Mouse (Mus musculus): ENCODE results near the gene Plcb3.

The Plcb3 gene

DNA sequence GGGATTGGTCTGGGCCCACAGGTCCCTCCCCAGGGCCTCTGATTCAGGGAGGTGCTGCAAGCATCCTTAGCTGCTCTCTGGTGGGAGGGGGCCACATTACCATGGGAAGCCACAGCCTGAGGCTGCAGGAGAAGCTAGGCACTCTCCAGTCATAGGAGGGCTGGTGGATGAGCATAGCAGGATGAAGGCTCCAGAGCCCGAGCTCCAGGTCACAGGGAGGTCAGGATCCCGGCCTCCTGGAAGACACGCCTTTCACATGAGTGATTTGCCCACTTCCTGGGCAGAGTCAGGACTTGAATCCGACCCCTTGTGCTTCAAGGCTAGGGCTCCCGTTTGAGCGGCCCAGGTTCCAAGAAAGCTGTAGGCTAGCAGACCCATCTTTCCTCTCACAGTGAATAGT, 4.6 kb downstream of the Plcb3 start:
- no peak for DNase-seq (ENCODE audit: extremely low read depth, low read depth, low spot score)

DNA sequence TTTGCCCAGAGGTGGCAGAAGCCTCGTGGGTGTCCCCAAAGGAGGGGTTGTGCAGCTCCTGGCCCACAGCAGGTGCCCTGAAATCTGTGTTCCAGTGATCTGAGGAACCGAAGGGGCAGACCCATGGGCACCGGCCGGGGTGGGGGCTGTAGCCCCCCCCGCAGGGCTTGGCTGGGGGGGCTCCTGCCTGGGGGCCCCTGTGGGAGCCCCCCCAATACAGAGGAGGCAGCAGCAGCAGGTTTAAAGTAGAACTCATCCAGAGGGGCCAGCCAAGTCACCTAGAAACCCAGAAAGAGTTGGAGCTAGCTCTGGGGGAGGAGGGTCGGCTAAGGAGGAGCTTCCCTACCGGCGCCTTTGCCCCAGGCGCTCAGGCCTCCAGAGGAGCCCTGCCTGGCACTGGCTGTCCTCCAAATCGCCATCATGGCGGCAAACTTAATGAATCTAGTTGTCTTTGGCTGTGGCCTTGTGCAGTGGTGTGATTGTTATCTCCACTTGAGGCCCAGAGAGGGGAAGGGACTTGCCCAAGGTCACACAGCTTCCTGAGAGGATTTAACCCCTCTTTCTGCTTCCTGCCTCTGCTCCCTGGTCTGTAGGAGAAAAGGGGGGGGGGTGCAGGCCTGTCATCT, 5.7 kb downstream of the Plcb3 start:
- no peak for DNase-seq (ENCODE audit: extremely low read depth, low read depth, low spot score)

DNA sequence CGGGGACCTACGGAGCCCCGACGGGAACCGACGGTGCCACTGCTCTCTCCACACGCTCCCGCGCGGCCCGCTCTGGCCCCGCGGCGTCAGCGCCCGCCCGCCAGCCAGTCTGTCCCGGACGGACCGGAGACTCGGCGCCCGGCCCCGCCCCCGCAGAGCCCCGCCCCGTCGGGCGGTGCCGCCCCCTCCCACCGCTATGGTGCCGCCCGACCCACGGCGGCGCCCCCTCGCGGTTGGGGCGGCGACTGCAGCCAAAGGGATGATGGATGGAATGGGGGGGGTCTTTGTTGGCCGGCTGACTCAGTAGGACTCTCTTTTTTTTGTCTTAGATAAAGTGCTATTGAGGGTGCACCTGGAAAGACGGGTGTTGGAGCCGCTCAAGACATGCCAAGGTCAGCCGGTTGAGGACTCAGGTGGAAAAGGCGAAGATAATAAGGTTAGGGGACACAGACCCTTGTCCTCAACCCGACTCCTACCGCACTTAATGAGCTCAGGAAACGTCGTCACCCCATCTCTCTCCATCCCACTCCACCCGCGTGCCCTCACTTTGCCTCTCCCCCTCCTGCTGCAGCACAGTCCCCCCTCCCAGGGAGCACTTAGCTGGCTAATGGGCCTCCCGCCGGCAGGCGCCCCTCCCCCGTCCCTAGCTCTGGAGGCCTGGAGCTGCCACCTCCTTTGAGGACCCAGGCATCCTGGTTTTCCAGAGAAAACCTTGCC, 6.4 kb downstream of the Plcb3 start:
- no peak for DNase-seq (ENCODE audit: extremely low read depth, low read depth, low spot score)

DNA sequence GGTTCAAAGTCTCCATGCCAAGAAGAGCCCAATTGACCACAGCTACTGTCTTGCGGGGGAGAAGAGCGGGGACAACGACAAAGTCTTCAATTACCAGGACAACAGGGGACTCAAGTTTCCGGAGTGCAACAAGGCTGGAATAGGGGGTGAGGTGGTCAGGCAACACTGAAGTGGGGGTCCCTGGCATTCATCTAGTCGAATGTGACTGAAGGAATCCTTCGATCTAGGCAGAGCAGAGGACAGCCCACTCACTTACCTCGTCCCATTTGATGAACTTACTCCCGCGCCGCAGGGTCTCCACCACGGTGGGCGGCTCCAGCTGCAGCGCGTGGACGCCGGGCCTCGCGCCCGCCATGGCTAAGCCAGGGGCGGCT, 7.0 kb downstream of the Plcb3 start:
- no peak for DNase-seq (ENCODE audit: extremely low read depth, low read depth, low spot score)

DNA sequence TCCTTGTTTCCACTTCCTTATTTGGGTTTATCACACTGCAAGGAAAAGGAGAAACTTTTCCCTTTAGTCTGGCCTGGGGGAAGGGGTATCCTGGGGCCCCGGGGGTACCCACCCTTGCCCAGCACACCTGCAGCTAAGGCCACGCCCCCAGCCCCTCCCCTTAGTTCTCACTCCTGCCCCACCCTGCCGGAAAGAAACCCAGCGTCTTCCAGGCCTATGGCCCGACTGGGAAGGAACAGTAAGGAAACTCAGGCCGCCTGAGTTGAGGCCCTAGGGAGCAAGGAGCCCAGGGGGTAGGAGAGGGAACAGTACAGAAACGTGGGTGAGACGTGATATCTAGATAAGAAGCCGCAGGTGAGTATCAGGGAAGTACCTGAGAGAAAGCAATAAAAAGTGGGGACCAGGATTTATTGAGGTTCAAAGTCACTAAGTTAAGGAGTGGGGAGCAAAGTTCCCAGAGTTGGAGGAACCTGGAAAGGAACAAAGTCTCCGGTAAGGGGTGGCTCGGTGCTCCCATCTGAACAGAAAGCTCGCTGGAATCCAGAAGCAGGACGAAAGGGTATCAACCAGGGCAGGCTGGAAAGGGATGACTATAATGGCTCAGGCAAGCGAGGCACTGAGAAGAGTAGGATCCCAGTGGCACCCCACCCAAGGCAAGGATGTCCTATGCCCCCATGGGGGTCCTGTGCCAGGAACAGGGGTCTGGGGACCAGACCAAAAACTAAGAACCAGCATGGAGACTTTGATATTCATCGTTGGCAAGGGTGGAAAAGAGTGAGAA, 7.6 kb downstream of the Plcb3 start:
- no peak for DNase-seq (ENCODE audit: extremely low read depth, low read depth, low spot score)

DNA sequence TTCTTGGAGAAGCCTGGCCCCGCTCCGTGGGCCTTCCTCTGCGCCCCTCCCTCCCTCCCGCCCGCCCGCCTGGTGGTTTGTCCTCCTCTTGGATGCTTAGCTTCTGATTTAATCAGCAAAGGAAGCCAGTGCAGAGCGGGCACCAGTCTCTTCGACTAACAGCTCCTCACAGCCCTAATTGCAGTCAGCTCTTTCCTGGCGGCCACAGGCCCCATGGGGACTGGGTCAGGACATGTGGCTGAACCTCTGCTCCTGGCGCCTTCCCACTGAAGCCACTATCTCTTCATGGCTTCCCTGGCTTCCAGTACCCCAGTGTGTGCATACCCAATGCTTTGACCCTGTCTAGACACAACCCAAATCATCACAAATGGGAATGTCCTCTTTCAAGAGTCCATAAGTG, 19.8 kb downstream of the Plcb3 start:
- no peak for DNase-seq (ENCODE audit: extremely low read depth, low read depth, low spot score)

DNA sequence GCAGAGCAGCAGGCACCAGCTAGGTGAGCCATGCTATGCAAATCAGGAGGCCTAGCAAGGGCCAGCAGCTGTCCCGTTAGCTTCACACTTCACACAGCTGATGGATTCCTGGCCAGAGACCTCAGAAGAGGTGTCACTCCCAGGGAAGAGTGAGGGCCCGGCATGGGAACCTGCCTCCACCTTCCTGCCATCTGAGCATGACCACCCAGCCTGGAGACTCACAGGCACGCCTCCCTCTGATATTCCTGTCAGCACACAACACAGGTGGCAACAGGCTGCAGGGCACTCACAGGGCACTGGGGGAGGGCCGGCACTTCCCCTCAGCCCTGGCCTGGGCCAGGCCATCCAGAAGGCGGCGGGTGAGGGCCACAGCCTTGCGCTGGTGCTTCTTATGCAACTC, 20.8 kb downstream of the Plcb3 start:
- no peak for DNase-seq (ENCODE audit: extremely low read depth, low read depth, low spot score)

DNA sequence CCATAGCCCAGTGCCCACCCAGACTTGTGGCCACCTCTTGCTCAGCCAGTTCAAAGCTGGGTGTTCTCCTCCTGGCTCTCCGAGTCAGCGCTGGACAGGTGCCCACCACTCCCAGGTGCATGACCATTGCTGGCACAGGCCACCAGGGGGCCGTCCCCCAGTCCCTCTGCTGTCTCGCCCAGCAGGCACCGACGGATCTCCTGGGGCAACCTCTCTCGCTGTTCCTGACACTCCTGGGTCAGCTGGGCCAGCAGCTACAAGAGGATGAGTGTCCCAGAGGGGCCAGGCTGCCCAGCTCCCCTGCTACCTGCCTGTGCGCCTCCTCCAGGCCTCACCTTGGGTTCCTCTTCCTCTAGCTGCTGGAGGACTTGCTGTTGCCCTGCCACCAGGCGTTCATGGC, 22.2 kb downstream of the Plcb3 start:
- DNase-seq (ENCODE audit: extremely low read depth, low read depth, low spot score), result no peak

DNA sequence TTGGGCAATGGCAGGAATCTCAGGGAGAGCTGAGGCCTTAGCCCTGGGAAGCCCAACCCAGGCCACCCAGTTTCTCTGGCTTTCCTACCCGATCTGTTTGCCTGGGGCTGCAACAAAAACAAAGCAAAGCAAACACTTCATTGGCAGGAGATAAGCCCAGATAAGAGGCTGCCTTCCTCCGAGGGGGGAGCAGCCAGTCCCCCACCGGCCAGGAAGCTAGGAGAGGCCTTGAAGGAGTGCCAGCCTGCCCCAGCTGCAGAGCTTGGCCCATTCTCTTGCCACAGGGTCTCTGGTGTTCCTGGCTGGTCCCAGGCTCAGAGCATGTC, 23.6 kb downstream of the Plcb3 start:
- no peak for DNase-seq (ENCODE audit: extremely low read depth, low read depth, low spot score)

DNA sequence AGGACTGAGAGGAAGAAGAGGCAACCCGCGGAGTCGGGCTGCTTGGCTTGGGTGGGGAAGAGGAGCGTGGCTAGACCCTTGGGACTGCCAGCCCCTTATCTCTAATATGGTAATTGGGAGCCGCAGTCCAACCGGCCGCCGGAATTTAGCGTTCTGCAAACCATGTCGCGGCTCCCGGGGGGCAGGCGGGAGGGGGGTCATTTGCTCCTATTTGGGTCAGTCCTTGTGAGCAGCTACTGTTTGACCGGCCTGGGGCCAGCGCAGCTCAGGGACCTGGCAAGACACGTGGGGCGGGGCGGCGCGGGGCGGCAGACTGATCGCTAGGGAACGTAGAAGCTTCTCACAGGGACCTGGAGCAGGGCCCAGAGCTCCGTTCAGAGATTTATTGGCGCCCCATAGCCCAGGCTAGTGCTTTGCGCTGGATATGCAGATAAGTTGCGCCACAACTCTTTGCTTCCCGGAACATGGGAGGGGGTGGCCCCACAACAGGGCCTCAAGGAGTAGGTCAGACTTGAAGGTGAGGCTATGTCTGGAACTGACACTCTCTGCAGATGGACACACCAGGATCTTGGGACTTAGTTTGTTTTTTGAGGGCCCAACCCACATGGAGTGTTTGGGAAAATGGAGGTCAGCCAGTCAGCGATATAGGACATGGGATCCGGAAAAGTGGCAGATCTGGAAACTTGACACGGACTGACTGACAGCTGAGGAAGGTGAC, 24.1 kb downstream of the Plcb3 start:
- DNase-seq (ENCODE audit: extremely low read depth, low read depth, low spot score), result peak; percentile 66

DNA sequence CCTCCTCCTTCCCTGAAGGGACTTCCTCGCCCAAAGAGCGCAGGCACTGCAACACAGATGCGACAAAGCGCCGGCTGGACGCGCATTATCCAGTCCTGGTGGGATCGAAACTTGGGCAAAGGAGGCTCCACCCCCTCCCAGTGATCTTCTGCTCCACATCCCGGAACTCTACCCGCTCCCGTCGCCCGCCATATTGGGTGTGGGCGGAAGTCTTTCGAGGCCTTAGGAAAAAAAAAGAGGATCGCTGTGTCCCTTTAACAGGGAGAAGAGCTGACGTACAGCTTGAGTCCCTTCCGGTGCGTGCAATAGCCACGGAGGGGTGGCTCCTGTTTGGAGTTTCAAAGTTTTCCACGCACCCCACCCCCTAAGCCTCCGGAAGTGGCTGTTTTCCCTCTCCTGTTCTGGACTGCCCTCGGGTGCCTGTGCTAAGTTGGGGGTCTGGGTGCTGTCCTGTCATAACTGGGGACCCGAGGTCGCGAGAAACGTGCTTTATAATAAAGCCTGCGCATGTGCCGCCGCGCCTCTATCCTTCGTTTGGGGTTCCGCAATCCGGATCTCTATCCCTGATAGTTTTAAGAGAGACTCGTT, 24.8 kb downstream of the Plcb3 start:
- peak; percentile 68 for DNase-seq (ENCODE audit: extremely low read depth, low read depth, low spot score)

DNA sequence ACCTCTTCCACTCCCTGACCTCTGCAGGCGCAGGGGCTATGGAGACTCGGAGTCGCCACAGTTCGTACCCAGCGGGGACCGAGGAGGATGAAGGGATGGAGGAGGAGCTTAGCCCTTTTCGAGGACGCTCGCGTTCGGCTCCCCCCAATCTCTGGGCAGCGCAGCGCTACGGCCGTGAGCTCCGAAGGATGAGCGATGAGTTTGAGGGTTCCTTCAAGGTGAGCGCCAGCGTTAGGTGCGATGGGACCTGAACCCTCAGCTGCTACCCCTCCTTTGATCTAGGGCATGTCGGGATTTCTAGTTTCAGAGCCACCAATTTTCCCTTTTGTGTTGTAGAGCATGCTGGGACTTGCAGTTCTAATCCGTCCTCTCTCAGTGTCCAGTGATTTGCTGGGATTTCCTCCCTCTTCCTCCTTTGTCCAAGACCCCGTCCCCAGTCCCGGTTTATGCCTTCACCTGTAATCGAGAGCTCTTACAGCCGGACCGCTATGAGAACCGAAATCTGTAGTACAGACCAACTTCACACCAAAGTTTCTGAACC, 25.6 kb downstream of the Plcb3 start:
- DNase-seq (ENCODE audit: extremely low read depth, low read depth, low spot score), result no peak

DNA sequence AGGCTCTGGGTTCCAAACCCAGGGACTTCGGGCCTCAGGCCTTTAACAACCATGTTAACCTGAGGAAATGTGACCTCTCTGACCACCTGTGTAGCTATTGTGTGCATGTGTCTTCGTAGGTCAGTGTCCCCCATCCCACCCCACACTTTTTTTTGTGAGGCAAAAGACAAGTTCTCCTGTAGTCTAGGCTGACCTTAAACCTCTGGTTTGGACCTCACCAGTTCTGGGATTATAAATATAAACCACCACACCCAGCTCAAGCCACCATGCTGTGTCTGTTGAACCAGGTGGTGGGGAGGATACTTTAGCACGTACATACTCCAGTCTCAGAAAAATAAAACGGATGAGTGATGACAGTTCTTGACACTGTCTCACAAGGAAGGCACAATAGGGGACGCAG, 26.3 kb downstream of the Plcb3 start:
- no peak for DNase-seq (ENCODE audit: extremely low read depth, low read depth, low spot score)

DNA sequence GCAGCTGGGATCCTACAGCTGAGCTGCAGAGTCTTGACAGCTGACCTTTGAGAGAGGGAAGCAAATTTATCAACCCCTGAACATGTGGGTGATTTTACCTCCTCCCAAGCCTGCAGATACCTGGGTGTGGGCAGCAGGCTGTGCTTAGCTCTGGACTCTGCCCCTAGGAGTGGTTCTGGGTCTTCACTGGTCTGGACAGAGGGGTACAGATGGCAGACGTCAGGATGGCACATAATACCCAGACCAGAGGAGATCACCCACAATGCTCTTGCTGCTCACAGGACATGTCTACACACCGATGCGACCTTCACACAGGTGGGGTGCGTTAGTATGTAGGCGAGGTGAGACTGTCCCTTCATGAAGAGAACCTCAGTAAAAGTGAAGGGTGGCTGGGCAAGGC, 26.7 kb downstream of the Plcb3 start:
- no peak for DNase-seq (ENCODE audit: extremely low read depth, low read depth, low spot score)

DNA sequence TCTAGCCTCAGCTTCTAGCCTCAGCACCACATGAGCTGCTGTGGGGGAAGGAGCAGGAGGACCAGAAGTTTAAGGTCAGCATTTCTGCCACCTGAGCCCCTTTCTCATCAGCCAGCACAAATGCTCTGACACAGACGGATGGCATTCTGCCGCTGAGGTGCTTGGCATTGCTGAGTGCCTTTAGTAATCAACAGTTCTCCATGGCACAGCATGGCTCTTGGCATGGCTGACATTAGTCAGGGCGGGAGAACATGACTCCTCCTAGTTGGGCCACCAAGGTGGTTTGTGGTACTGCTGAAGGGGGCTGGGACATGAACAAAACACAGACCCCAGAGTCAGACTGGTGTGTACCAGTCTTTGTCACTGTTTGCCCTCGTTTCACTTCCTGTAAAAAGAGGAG, 28.1 kb downstream of the Plcb3 start:
- DNase-seq (ENCODE audit: extremely low read depth, low read depth, low spot score), result no peak

DNA sequence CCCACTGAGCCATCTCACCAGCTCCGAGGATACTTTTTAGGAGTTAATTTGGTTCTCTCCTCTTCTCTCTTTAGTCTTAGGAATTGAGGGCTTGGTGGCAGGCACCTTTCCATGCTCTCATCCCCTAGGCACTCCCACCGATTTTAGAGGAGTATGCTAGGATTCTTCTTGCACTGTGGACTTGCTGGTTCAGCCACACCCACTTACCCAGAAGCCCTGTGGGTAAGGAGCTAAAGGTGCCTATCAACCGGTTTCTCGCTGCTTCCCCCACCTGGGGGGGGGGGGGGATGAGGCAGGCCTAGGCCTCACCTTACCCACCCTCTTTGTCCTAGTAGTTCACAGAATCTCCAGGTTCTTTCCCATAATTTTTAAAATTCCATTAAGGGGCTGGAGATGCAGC, 28.5 kb downstream of the Plcb3 start:
- DNase-seq (ENCODE audit: extremely low read depth, low read depth, low spot score), result no peak

DNA sequence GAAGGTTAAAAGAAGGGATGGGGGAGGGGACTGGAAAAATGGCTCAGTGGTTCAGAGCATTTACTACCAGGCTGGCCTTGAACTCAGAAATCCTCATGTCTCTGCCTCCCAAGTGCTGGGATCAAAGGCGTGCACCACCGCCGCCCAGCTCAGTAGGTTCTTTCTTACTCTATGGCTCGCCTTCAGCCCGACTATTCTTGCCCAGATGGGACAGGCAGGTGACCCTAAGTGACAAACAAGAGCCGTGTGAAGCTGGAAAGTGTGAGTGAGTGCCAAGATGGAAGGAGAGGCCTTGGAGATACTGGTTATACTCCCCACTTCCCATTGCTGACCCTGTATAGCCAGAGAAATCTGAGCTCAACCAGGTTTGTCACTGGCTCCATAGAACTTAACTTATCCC, 32.6 kb downstream of the Plcb3 start:
- DNase-seq (ENCODE audit: extremely low read depth, low read depth, low spot score), result no peak

DNA sequence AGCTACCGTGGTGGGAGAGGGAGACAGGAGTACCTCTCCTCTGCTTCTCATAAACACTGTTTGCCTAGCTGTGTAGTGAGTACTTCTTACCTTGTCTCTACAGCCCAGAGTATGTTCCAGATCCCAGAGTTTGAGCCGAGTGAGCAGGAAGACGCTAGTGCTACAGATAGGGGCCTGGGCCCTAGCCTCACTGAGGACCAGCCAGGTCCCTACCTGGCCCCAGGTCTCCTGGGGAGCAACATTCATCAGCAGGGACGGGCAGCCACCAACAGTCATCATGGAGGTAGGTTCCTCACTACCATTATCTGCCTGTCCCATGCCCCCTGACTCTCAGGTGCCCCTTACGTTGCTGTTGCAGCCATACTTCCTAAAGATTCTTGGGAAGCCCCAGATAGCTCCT, 33.5 kb downstream of the Plcb3 start:
- no peak for DNase-seq (ENCODE audit: extremely low read depth, low read depth, low spot score)

DNA sequence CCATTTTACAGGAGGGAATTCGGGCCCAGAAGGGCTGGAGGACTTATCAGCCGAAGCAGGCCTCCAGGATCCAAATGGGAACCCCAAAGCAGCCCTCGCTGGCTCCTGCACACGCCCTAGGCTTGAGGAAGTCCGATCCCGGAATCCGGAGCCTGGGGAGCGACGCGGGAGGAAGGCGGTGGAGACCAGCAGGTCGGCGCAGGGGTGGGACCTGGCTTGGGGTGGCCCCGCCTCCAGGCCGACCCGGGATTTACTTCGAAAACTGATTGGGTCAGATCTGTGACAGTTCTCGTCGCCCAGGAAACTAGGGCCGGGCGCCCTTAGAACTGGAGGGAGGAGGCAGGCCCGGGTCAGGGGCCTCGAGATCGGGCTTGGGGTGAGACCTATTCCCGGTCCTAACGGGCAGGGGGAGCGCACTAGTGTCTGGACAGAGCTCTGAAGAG, 34.0 kb downstream of the Plcb3 start, which contains the start of gene Gpr137:
TSS of gene Gpr137 (minus strand) at position 232 of the 443 bp plus-strand sequence.
- DNase-seq (ENCODE audit: extremely low read depth, low read depth, low spot score), result no peak

DNA sequence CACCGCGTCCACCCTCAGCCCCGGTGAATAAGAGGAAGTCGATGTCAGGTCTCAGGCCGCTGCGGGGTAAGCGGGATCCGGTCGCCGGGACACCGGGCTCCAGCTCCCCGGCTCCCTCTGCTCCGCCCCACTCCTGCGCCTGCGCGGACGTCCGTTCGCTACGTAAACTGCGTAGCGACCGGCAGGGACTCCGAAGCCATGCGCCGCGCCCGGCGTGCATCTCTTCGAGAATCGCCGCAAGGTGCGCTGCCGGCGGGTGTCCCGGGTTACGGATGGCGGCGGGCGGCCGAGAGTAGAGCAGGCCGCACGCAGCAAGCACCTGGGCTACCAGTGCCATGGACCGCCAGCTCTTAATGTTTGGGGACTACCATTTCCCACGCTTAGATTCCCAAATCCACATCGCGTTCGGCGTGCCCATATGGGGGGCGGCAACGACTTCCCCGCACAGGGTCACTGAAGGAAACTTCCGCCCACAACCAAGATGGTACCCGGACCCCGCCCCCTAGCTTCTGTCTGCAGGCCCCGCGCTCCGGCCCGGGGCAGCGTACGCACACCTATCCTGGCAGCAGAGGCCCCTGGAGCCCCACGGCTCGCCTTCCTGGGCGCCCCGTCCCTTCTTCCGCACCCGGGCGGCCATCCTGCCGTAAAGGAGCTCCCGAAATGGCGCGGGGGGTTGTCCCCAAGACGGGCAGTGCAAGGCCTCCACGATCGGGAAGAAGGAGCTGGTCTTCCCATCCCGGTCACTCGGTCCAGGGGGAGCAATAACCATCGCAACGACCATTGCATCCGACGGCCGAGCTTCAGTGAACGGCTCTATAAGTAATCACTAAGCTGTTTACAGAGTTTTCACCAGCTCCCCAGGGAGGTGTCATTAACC, 34.7 kb downstream of the Plcb3 start, which contains the start of gene Bad:
TSS of gene Bad (plus strand) at position 490 of the 877 bp plus-strand sequence.
- no peak for DNase-seq (ENCODE audit: extremely low read depth, low read depth, low spot score)

Data from fat pad, adult 2 months (tissue).